Mouse (Mus musculus) T-helper 1 cell (primary cell): ENCODE results near the gene Fstl4.

Experiments
- in situ Hi-C: fragments of 300-600 bp; cut with MboI, MseI; formaldehyde crosslinking; loops from one replicate; pipeline ENCODE4 v1.15.1; 2025; ENCODE audit warnings: high pct_unique_total_duplicates

The Fstl4 gene

GRCm38 (mm10) chr11:52910788-52911187 lies 146.4 kb downstream of the Fstl4 start:
- in situ Hi-C loops: no loop called here

- in situ Hi-C loops: no loop called here
These were observed 150.0 kb downstream of the Fstl4 start for GRCm38 (mm10) chr11:52914431-52914830.

- in situ Hi-C loops: no loop called here
These were observed 151.2 kb downstream of the Fstl4 start for GRCm38 (mm10) chr11:52915648-52916047.

- in situ Hi-C loops: no loop called here
These were observed 155.0 kb downstream of the Fstl4 start for GRCm38 (mm10) chr11:52919231-52919960.

- in situ Hi-C loops: no loop called here
These were observed 159.8 kb downstream of the Fstl4 start for GRCm38 (mm10) chr11:52924196-52924595.

GRCm38 (mm10) chr11:52928321-52928720 lies 163.9 kb downstream of the Fstl4 start:
- in situ Hi-C loops: no loop called here

- in situ Hi-C loops: loop anchor here (5.0 kb wide), 1 partner anchor 1782 kb away; no protein-coding TSS in a partner anchor
These were observed 175.1 kb downstream of the Fstl4 start for GRCm38 (mm10) chr11:52939336-52940070.

- in situ Hi-C loops: no loop called here
These were observed 178.5 kb downstream of the Fstl4 start for GRCm38 (mm10) chr11:52942967-52943366.

- in situ Hi-C loops: no loop called here
These were observed 190.6 kb downstream of the Fstl4 start for GRCm38 (mm10) chr11:52954995-52955394.

- in situ Hi-C loops: no loop called here
These were observed 204.4 kb downstream of the Fstl4 start for GRCm38 (mm10) chr11:52968809-52969208.

GRCm38 (mm10) chr11:52970396-52970795 lies 206.0 kb downstream of the Fstl4 start:
- in situ Hi-C loops: no loop called here

GRCm38 (mm10) chr11:52986986-52987385 lies 222.6 kb downstream of the Fstl4 start:
- in situ Hi-C loops: no loop called here

- in situ Hi-C loops: no loop called here
These were observed 230.3 kb downstream of the Fstl4 start for GRCm38 (mm10) chr11:52994688-52995087.

GRCm38 (mm10) chr11:52996434-52997093 lies 232.1 kb downstream of the Fstl4 start:
- in situ Hi-C loops: no loop called here

- in situ Hi-C loops: no loop called here
These were observed 233.0 kb downstream of the Fstl4 start for GRCm38 (mm10) chr11:52997421-52997820.

- in situ Hi-C loops: no loop called here
These were observed 235.8 kb downstream of the Fstl4 start for GRCm38 (mm10) chr11:53000226-53000625.

- in situ Hi-C loops: no loop called here
These were observed 238.9 kb downstream of the Fstl4 start for GRCm38 (mm10) chr11:53003361-53003760.

GRCm38 (mm10) chr11:53003811-53004210 lies 239.4 kb downstream of the Fstl4 start:
- in situ Hi-C loops: no loop called here

- in situ Hi-C loops: no loop called here
These were observed 245.2 kb downstream of the Fstl4 start for GRCm38 (mm10) chr11:53009597-53009996.

- in situ Hi-C loops: no loop called here
These were observed 247.6 kb downstream of the Fstl4 start for GRCm38 (mm10) chr11:53011996-53012505.

GRCm38 (mm10) chr11:53013906-53014305 lies 249.5 kb downstream of the Fstl4 start:
- in situ Hi-C loops: no loop called here

GRCm38 (mm10) chr11:53016358-53017021 lies 252.1 kb downstream of the Fstl4 start:
- in situ Hi-C loops: no loop called here
